Mouse (Mus musculus): ENCODE measurements around the gene Ttll9. TPM values are rescaled to one million over a fixed set of nuclear protein-coding genes. Genes with fewer than 3 reads are reported as not detected.

The Ttll9 gene
- total and polyA plus RNA-seq, 3 experiments, result 0.07 to 0.19 TPM; not detected in 1

DNA sequence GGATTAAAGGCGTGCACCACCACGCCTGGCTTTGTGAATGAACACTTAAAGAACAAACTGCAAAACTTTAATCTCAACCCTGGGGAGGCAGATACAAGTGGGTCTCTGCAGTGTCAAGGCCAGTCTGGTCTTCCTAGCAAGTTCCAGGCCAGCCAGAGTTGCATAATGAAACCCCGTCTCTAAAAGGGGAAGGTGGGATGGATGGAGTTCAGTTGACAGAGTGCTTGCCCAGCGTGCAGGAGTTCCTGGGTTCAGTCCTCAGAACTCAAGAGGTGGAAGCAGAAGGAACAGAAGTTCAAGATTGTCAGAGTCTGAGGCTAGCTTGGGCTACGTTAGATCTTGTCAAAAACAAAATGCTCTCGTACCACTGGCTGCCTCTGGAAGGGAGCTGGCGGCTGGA, 63.8 kb downstream of the Ttll9 start:
- DNase-seq (ENCODE audit: low read depth, low spot score), result no peak
- H3K27me3 ChIP-seq (ENCODE audit: control insufficient read depth in 1 of 2, insufficient read depth in 2 of 2, low read length in 2 of 2), result peaks cover 3 to 12% of the 10 kb centered on the region in 2 experiments
- no peak for TF ChIP-seq MXI1 (IDR thresholded peaks at IDR 0.05; ENCODE audit: low read depth, low read length)
- no peak for TF ChIP-seq RCOR1 (IDR thresholded peaks at IDR 0.05; ENCODE audit: low read depth, low read length)
- no peak for TF ChIP-seq KAT2A (conservative IDR thresholded peaks at IDR 0.05; ENCODE audit: low read depth, low read length)
- TF ChIP-seq NRF1 (IDR thresholded peaks at IDR 0.05; ENCODE audit: insufficient read depth, low read depth, low read length, poor library complexity, severe bottlenecking), result no peak
- TF ChIP-seq ETS1 (IDR thresholded peaks at IDR 0.05; ENCODE audit: low read depth, low read length), result no peak
- no peak for TF ChIP-seq MAFK (IDR thresholded peaks at IDR 0.05; ENCODE audit: borderline replicate concordance, low read depth, low read length)
- TF ChIP-seq GATA1 (IDR thresholded peaks at IDR 0.05; ENCODE audit: low read depth, low read length), result no peak

GRCm38 (mm10) chr2:153027501-153027900, 65.2 kb downstream of the Ttll9 start:
- no peak for DNase-seq (ENCODE audit: low read depth, low spot score)
- Histone ChIP-seq H3K4me1 (ENCODE audit: control insufficient read depth in 1 of 2, insufficient read depth in 2 of 2, low read length in 2 of 2) (no peaks in the 10 kb centered on the region), H3K4me3 (ENCODE audit: control insufficient read depth in 1 of 2, insufficient read depth in 1 of 2, low read depth in 2 of 2, low read length in 2 of 2) (no peak overlapping the region), H3K27me3 (ENCODE audit: control insufficient read depth in 1 of 2, insufficient read depth in 2 of 2, low read length in 2 of 2) (peaks cover 3 to 12% of the 10 kb centered on the region in 2 experiments), H3K9ac (ENCODE audit: control insufficient read depth, low read depth, low read length, poor library complexity, severe bottlenecking) (no peak overlapping the region), H3K36me3 (ENCODE audit: control insufficient read depth in 1 of 2, insufficient read depth in 2 of 2, low read length in 2 of 2) (no peaks in the 10 kb centered on the region), H3K9me3 (replicated peaks; ENCODE audit: insufficient read depth, low read length) (no peaks in the 10 kb centered on the region), H3K27ac (ENCODE audit: control insufficient read depth, low read depth, low read length) (no peak overlapping the region), H3K79me2 (ENCODE audit: control insufficient read depth, insufficient read depth, low read length, poor library complexity) (no peaks in the 10 kb centered on the region)
- TF ChIP-seq RAD21 (IDR thresholded peaks at IDR 0.05; ENCODE audit: low read depth, low read length), result no peak
- no peak for TF ChIP-seq MXI1 (IDR thresholded peaks at IDR 0.05; ENCODE audit: low read depth, low read length)
- no peak for TF ChIP-seq MEF2A (IDR thresholded peaks at IDR 0.05; ENCODE audit: extremely low read depth, insufficient replicate concordance, low read depth, low read length, poor library complexity, severe bottlenecking)
- TF ChIP-seq NRF1 (IDR thresholded peaks at IDR 0.05; ENCODE audit: insufficient read depth, low read depth, low read length, poor library complexity, severe bottlenecking), result no peak
- no peak for TF ChIP-seq ZC3H11A (IDR thresholded peaks at IDR 0.05; ENCODE audit: low read depth, low read length)
- no peak for TF ChIP-seq NELFE (IDR thresholded peaks at IDR 0.05; ENCODE audit: low read depth, low read length)
- TF ChIP-seq MYC (IDR thresholded peaks at IDR 0.05; ENCODE audit: low read depth, low read length), result no peak
- TF ChIP-seq USF1 (IDR thresholded peaks at IDR 0.05; ENCODE audit: low read depth, low read length), result no peak
- TF ChIP-seq BHLHE40 (IDR thresholded peaks at IDR 0.05; ENCODE audit: borderline replicate concordance, low read depth, low read length), result no peak
- TF ChIP-seq E2F4 (IDR thresholded peaks at IDR 0.05; ENCODE audit: borderline replicate concordance, low read depth, low read length), result no peak
- no peak for TF ChIP-seq POLR2A (IDR thresholded peaks at IDR 0.05; ENCODE audit: control insufficient read depth in 1 of 2, insufficient read depth in 1 of 2, low read depth in 1 of 2, low read length in 2 of 2, poor library complexity in 1 of 2)

More for the DNA sequence above, 63.8 kb downstream of the Ttll9 start:
- Histone ChIP-seq H3K4me1 (ENCODE audit: control insufficient read depth in 1 of 2, insufficient read depth in 2 of 2, low read length in 2 of 2) (peaks cover 0 to 6% of the 10 kb centered on the region in 2 experiments; a peak in 2 of 4 replicates), H3K4me3 (ENCODE audit: control insufficient read depth in 1 of 2, insufficient read depth in 1 of 2, low read depth in 2 of 2, low read length in 2 of 2) (no peak overlapping the region), H3K27ac (ENCODE audit: control insufficient read depth, low read depth, low read length) (no peak overlapping the region), H3K36me3 (ENCODE audit: control insufficient read depth in 1 of 2, insufficient read depth in 2 of 2, low read length in 2 of 2) (peaks cover 0 to 2% of the 10 kb centered on the region in 2 experiments; a peak in 1 of 4 replicates), H3K9me3 (replicated peaks; ENCODE audit: insufficient read depth, low read length) (no peaks in the 10 kb centered on the region), H3K79me2 (ENCODE audit: control insufficient read depth, insufficient read depth, low read length, poor library complexity) (no peaks in the 10 kb centered on the region), H3K9ac (ENCODE audit: control insufficient read depth, low read depth, low read length, poor library complexity, severe bottlenecking) (no peak overlapping the region)
